Mouse (Mus musculus): ENCODE data around the gene Dnase1l1. TPM values are rescaled to one million over a fixed set of nuclear protein-coding genes. Genes with fewer than 3 reads are reported as not detected.

Gene Dnase1l1
- polyA plus RNA-seq, 1 experiment from 2014 or later: 3.7 TPM

DNA sequence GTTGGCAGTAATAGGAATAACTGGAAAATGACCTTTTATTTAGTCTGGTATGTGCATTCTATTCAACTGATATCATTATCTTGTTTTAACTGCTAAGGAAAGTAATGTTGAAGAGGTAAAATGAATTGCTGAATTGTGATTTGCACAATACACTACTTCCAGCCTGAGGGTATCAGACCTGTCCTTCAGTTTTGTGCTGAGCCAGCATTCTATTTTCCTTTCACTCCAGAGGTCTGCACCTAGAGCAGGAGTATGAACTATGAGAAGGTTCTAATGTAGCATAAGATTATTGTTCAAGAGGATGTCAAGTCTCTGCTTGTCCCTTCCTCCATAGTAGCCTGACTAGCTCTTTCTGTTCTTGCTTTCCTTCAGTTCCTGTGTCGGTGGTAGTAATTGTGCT lies 16.2 kb upstream of the Dnase1l1 start:
- Histone ChIP-seq H3K9me3 (ENCODE audit: control insufficient read depth, low read length) (no peaks in the 10 kb centered on the region), H3K4me1 (ENCODE audit: control insufficient read depth, insufficient read depth, low read length) (no peaks in the 10 kb centered on the region), H3K36me3 (ENCODE audit: control insufficient read depth, insufficient read depth, low read length) (peaks cover 12% of the 10 kb centered on the region), H3K27ac (ENCODE audit: low read depth, low read length) (no peak overlapping the region), H3K4me2 (ENCODE audit: low read depth, low read length) (no peak overlapping the region), H3K9ac (replicated peaks; ENCODE audit: low read depth, low read length) (no peak overlapping the region), H3K27me3 (ENCODE audit: control insufficient read depth, insufficient read depth, low read length) (no peaks in the 10 kb centered on the region), H3K4me3 (ENCODE audit: low read depth, low read length) (no peak overlapping the region)
- no peak for ATAC-seq (ENCODE audit: low read depth)
- 80% methylated on average over 1 of the region's 1 CpGs for WGBS

GRCm38 (mm10) chrX:74296538-74297448 lies 14.7 kb upstream of the Dnase1l1 start, which contains the start of gene Atp6ap1:
TSS of gene Atp6ap1 (plus strand) at chrX:74297097.
- no peaks in the 10 kb centered on the region for H3K9me3 ChIP-seq (ENCODE audit: control insufficient read depth, low read length)
- 15% methylated on average over 37 of the region's 37 CpGs for WGBS
- no peaks in the 10 kb centered on the region for H3K4me1 ChIP-seq (ENCODE audit: control insufficient read depth, insufficient read depth, low read length)
- H3K27ac ChIP-seq (ENCODE audit: low read depth, low read length): peak within 1 kb of the TSS; percentile 63
- H3K9ac ChIP-seq (replicated peaks; ENCODE audit: low read depth, low read length): peak within 1 kb of the TSS; percentile 72
- peaks cover 7% of the 10 kb centered on the region for H3K36me3 ChIP-seq (ENCODE audit: control insufficient read depth, insufficient read depth, low read length)
- H3K27me3 ChIP-seq (ENCODE audit: control insufficient read depth, insufficient read depth, low read length): no peaks in the 10 kb centered on the region
- peak; percentile 99 for ATAC-seq (ENCODE audit: low read depth)
- peak within 1 kb of the TSS; percentile 65 for H3K4me2 ChIP-seq (ENCODE audit: low read depth, low read length)
- peak within 1 kb of the TSS; percentile 53 for H3K4me3 ChIP-seq (ENCODE audit: low read depth, low read length)

DNA sequence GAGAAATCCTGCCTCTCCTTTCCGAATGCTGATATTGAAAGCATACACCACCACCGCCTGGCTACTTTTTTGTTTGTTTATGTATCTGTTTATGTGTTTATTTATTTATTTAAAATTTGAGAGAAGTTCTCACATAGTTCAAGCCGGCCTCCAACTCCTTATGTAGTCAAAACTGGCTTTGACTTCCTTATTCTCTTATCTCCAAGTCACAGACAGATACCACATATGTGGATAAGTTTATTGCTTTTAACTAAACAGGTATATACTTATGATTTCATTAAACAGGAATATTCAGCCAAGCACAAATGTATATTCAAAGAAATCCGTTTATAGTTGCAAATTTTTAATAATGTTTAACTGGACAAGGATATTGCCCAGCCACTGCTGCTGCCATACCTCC lies 11.3 kb upstream of the Dnase1l1 start:
- H3K4me2 ChIP-seq (ENCODE audit: low read depth, low read length): no peak overlapping the region
- ATAC-seq (ENCODE audit: low read depth): no peak
- H3K9me3 ChIP-seq (ENCODE audit: control insufficient read depth, low read length): no peaks in the 10 kb centered on the region
- H3K27ac ChIP-seq (ENCODE audit: low read depth, low read length): no peak overlapping the region
- H3K4me3 ChIP-seq (ENCODE audit: low read depth, low read length): no peak overlapping the region
- WGBS: 75% methylated on average over 4 of the region's 4 CpGs
- H3K27me3 ChIP-seq (ENCODE audit: control insufficient read depth, insufficient read depth, low read length): no peaks in the 10 kb centered on the region
- no peaks in the 10 kb centered on the region for H3K4me1 ChIP-seq (ENCODE audit: control insufficient read depth, insufficient read depth, low read length)
- no peak overlapping the region for H3K9ac ChIP-seq (replicated peaks; ENCODE audit: low read depth, low read length)
- H3K36me3 ChIP-seq (ENCODE audit: control insufficient read depth, insufficient read depth, low read length): no peaks in the 10 kb centered on the region

DNA sequence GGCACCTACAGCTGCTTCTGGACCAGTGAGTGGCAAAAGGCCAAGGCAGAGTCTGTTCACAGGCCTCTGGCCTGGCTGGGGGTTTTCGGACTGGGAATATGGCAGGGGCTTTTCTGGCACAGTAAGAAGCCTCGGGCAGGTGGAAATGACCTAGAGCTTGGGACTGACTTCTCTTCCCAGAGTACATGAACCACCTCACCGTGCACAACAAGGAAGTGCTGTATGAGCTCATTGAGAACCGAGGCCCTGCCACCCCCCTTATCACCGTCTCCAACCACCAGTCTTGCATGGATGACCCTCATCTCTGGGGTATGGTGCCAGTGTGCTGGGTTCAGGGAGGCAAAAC lies 928 bp upstream of the Dnase1l1 start:
- ATAC-seq (ENCODE audit: low read depth): peak; percentile 33
- peak overlapping the region; percentile 72 for H3K4me2 ChIP-seq (ENCODE audit: low read depth, low read length)
- H3K27me3 ChIP-seq (ENCODE audit: control insufficient read depth, insufficient read depth, low read length): no peaks in the 10 kb centered on the region
- no peaks in the 10 kb centered on the region for H3K9me3 ChIP-seq (ENCODE audit: control insufficient read depth, low read length)
- peak overlapping the region; percentile 70 for H3K9ac ChIP-seq (replicated peaks; ENCODE audit: low read depth, low read length)
- H3K36me3 ChIP-seq (ENCODE audit: control insufficient read depth, insufficient read depth, low read length): no peaks in the 10 kb centered on the region
- 0 out of 2 replicates have a peak, but pooled peaks cover 3% of the 10 kb centered on the region for H3K4me1 ChIP-seq (ENCODE audit: control insufficient read depth, insufficient read depth, low read length)
- peak overlapping the region; percentile 78 for H3K27ac ChIP-seq (ENCODE audit: low read depth, low read length)
- peak overlapping the region; percentile 50 for H3K4me3 ChIP-seq (ENCODE audit: low read depth, low read length)
- 58% methylated on average over 5 of the region's 5 CpGs for WGBS

DNA sequence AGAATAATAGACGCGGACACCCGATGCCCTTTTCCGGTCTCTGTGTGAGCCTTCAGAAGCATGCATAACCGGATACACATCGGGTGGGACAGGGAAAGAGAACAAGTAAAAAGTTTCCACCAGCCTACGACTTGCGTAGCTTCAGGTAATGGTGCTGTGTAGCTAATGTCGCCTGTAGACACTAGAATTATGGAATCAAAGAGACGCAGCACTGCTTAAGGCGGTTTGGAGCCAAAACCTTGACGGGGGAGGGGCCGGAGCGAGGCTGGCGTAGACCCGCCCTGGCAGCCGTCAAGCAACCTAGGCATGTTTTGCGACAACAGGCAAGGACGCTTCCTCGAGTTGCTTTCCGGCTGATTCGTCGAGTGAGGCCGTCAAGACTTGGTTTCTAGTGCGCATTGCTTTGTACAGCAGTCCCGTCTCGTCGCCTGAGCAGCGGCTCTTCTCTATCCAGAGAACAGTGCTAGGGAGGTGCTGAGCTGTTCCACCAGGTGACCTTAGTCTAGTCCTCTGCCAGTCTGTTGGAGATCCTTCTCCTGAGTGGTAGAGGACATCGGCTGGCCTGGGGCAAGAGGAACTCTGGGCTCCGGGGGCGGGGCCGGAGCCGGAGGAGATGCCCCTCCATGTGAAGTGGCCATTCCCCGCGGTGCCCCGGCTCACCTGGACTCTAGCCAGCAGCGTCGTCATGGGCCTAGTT lies 406 bp upstream of the Dnase1l1 start:
- Histone ChIP-seq H3K4me1 (ENCODE audit: control insufficient read depth, insufficient read depth, low read length) (0 out of 2 replicates have a peak, but pooled peaks cover 3% of the 10 kb centered on the region), H3K36me3 (ENCODE audit: control insufficient read depth, insufficient read depth, low read length) (no peaks in the 10 kb centered on the region), H3K4me2 (ENCODE audit: low read depth, low read length) (peak overlapping the region; percentile 72), H3K27ac (ENCODE audit: low read depth, low read length) (peak overlapping the region; percentile 78), H3K9me3 (ENCODE audit: control insufficient read depth, low read length) (no peaks in the 10 kb centered on the region), H3K9ac (replicated peaks; ENCODE audit: low read depth, low read length) (peak overlapping the region; percentile 70), H3K4me3 (ENCODE audit: low read depth, low read length) (peak overlapping the region; percentile 50), H3K27me3 (ENCODE audit: control insufficient read depth, insufficient read depth, low read length) (no peaks in the 10 kb centered on the region)
- ATAC-seq (ENCODE audit: low read depth): peak; percentile 87
- 16% methylated on average over 39 of the region's 39 CpGs for WGBS

- H3K4me2 ChIP-seq (ENCODE audit: low read depth, low read length): peak overlapping the region; percentile 72
- H3K27me3 ChIP-seq (ENCODE audit: control insufficient read depth, insufficient read depth, low read length): no peaks in the 10 kb centered on the region
- no peaks in the 10 kb centered on the region for H3K36me3 ChIP-seq (ENCODE audit: control insufficient read depth, insufficient read depth, low read length)
- WGBS: 13% methylated on average over 14 of the region's 14 CpGs
- peak; percentile 23; the same call in 1 of the 2 replicates for ATAC-seq (ENCODE audit: low read depth)
- H3K4me3 ChIP-seq (ENCODE audit: low read depth, low read length): peak overlapping the region; percentile 50
- H3K27ac ChIP-seq (ENCODE audit: low read depth, low read length): no peak overlapping the region
- no peaks in the 10 kb centered on the region for H3K9me3 ChIP-seq (ENCODE audit: control insufficient read depth, low read length)
- H3K9ac ChIP-seq (replicated peaks; ENCODE audit: low read depth, low read length): peak overlapping the region; percentile 70
- 0 out of 2 replicates have a peak, but pooled peaks cover 3% of the 10 kb centered on the region for H3K4me1 ChIP-seq (ENCODE audit: control insufficient read depth, insufficient read depth, low read length)
Observed at GRCm38 (mm10) chrX:74281041-74281731, 951 bp downstream of the Dnase1l1 start.

- no peak for ATAC-seq (ENCODE audit: low read depth)
- 87% methylated on average over 8 of the region's 8 CpGs for WGBS
- Histone ChIP-seq H3K27ac (ENCODE audit: low read depth, low read length) (no peak overlapping the region), H3K4me2 (ENCODE audit: low read depth, low read length) (no peak overlapping the region), H3K9ac (replicated peaks; ENCODE audit: low read depth, low read length) (no peak overlapping the region), H3K9me3 (ENCODE audit: control insufficient read depth, low read length) (no peaks in the 10 kb centered on the region), H3K4me1 (ENCODE audit: control insufficient read depth, insufficient read depth, low read length) (no peaks in the 10 kb centered on the region), H3K36me3 (ENCODE audit: control insufficient read depth, insufficient read depth, low read length) (0 out of 2 replicates have a peak, but pooled peaks cover 3% of the 10 kb centered on the region), H3K27me3 (ENCODE audit: control insufficient read depth, insufficient read depth, low read length) (no peaks in the 10 kb centered on the region), H3K4me3 (ENCODE audit: low read depth, low read length) (no peak overlapping the region)
Observed at GRCm38 (mm10) chrX:74277916-74278315, 4.2 kb downstream of the Dnase1l1 start.

- Histone ChIP-seq H3K9me3 (ENCODE audit: control insufficient read depth, low read length) (no peaks in the 10 kb centered on the region), H3K4me3 (ENCODE audit: low read depth, low read length) (no peak overlapping the region), H3K27ac (ENCODE audit: low read depth, low read length) (no peak overlapping the region), H3K27me3 (ENCODE audit: control insufficient read depth, insufficient read depth, low read length) (no peaks in the 10 kb centered on the region), H3K4me1 (ENCODE audit: control insufficient read depth, insufficient read depth, low read length) (0 out of 2 replicates have a peak, but pooled peaks cover 2% of the 10 kb centered on the region), H3K4me2 (ENCODE audit: low read depth, low read length) (no peak overlapping the region), H3K9ac (replicated peaks; ENCODE audit: low read depth, low read length) (no peak overlapping the region), H3K36me3 (ENCODE audit: control insufficient read depth, insufficient read depth, low read length) (0 out of 2 replicates have a peak, but pooled peaks cover 3% of the 10 kb centered on the region)
- ATAC-seq (ENCODE audit: low read depth): no peak
- 28% methylated on average over 10 of the region's 10 CpGs for WGBS
Observed at GRCm38 (mm10) chrX:74273422-74274322, 8.5 kb downstream of the Dnase1l1 start.
